Mouse (Mus musculus) mouse embryonic stem cell (cell line): ENCODE data around the gene Arvcf.

Source experiments
- in situ Hi-C, 2 experiments: fragments of 300-500 bp; cut with MboI; formaldehyde crosslinking; loops; 1 replicate in 1 of 2; 3 replicates in 1 of 2; pipeline ENCODE4 v1.14.3; 2019 to 2020; ENCODE audit warnings: low sequenced_read_pairs in 2 of 2, low pct_unique_long_range_greater_than_20kb in 1 of 2, mixed read lengths in 1 of 2; ENCODE audit not compliant: unreplicated experiment in 1 of 2

Arvcf gene

GRCm38 (mm10) chr16:18418756-18419602 lies 71.0 kb downstream of the Arvcf start:
- in situ Hi-C loops: no loop called here

GRCm38 (mm10) chr16:18419603-18420026 lies 71.6 kb downstream of the Arvcf start:
- in situ Hi-C loops: loop anchor here in 1 of 2 experiments (5.0 kb wide), 1 partner anchor 67 kb away; no protein-coding TSS in a partner anchor

- in situ Hi-C loops: loop anchor here in 1 of 2 experiments (5.0 kb wide), 1 partner anchor 68 kb away; no protein-coding TSS in a partner anchor
Observed at GRCm38 (mm10) chr16:18420571-18420970, 72.6 kb downstream of the Arvcf start.

GRCm38 (mm10) chr16:18423203-18423914 lies 75.4 kb downstream of the Arvcf start:
- in situ Hi-C loops: loop anchor here in 1 of 2 experiments (5.0 kb wide), 1 partner anchor 71 kb away; no protein-coding TSS in a partner anchor

GRCm38 (mm10) chr16:18423915-18424265 lies 75.9 kb downstream of the Arvcf start:
- in situ Hi-C loops: loop anchor here in 1 of 2 experiments (5.0 kb wide), 1 partner anchor 72 kb away; no protein-coding TSS in a partner anchor

- in situ Hi-C loops: loop anchor here in 1 of 2 experiments (5.0 kb wide), 1 partner anchor 72 kb away; no protein-coding TSS in a partner anchor
Observed at GRCm38 (mm10) chr16:18424364-18425045, 76.5 kb downstream of the Arvcf start.

GRCm38 (mm10) chr16:18425475-18426214 lies 77.7 kb downstream of the Arvcf start:
- in situ Hi-C loops: no loop called here

- in situ Hi-C loops: no loop called here
Observed at GRCm38 (mm10) chr16:18426215-18426791, 78.3 kb downstream of the Arvcf start, which contains the start of gene Txnrd2. TSS of gene Txnrd2 (plus strand) at chr16:18426384.

- in situ Hi-C loops: no loop called here
Observed at GRCm38 (mm10) chr16:18426802-18427280, 78.9 kb downstream of the Arvcf start, which contains the start of gene Comt. TSS of gene Comt (minus strand) at chr16:18426852.

- in situ Hi-C loops: no loop called here
Observed at GRCm38 (mm10) chr16:18428011-18428515, 80.1 kb downstream of the Arvcf start.

GRCm38 (mm10) chr16:18428516-18429042 lies 80.6 kb downstream of the Arvcf start:
- in situ Hi-C loops: no loop called here

GRCm38 (mm10) chr16:18429641-18430040 lies 81.7 kb downstream of the Arvcf start:
- in situ Hi-C loops: no loop called here

- in situ Hi-C loops: no loop called here
Observed at GRCm38 (mm10) chr16:18430641-18431212, 82.7 kb downstream of the Arvcf start.

- in situ Hi-C loops: no loop called here
Observed at GRCm38 (mm10) chr16:18433341-18433920, 85.4 kb downstream of the Arvcf start.

GRCm38 (mm10) chr16:18436128-18436527 lies 88.1 kb downstream of the Arvcf start:
- in situ Hi-C loops: no loop called here

GRCm38 (mm10) chr16:18443385-18443841 lies 95.4 kb downstream of the Arvcf start:
- in situ Hi-C loops: no loop called here
